Mouse (Mus musculus) T-helper 2 cell (primary cell): ENCODE measurements around the gene Cwc22.

Experiments used
- in situ Hi-C: fragments of 300-600 bp; cut with MboI, MseI; formaldehyde crosslinking; loops from one replicate; pipeline ENCODE4 v1.15.1; 2025; ENCODE audit warnings: high pct_unique_total_duplicates

Gene Cwc22

GRCm38 (mm10) chr2:77881301-77882199 is 64.6 kb downstream of the Cwc22 start:
- in situ Hi-C loops: no loop called here

GRCm38 (mm10) chr2:77880351-77880750 is 65.8 kb downstream of the Cwc22 start:
- in situ Hi-C loops: no loop called here

GRCm38 (mm10) chr2:77879736-77880135 is 66.4 kb downstream of the Cwc22 start:
- in situ Hi-C loops: no loop called here

- in situ Hi-C loops: no loop called here
Measured at GRCm38 (mm10) chr2:77877156-77877855, 68.9 kb downstream of the Cwc22 start.

- in situ Hi-C loops: no loop called here
Measured at GRCm38 (mm10) chr2:77876331-77876730, 69.8 kb downstream of the Cwc22 start.

GRCm38 (mm10) chr2:77875516-77875915 is 70.7 kb downstream of the Cwc22 start:
- in situ Hi-C loops: no loop called here

GRCm38 (mm10) chr2:77874678-77875077 is 71.5 kb downstream of the Cwc22 start:
- in situ Hi-C loops: loop anchor here (25.0 kb wide), 1 partner anchor 1137 kb away; no protein-coding TSS in a partner anchor

GRCm38 (mm10) chr2:77873806-77874205 is 72.4 kb downstream of the Cwc22 start:
- in situ Hi-C loops: loop anchor here (25.0 kb wide), 1 partner anchor 1137 kb away; no protein-coding TSS in a partner anchor

GRCm38 (mm10) chr2:77872676-77873075 is 73.5 kb downstream of the Cwc22 start:
- in situ Hi-C loops: loop anchor here (25.0 kb wide), 1 partner anchor 1135 kb away; no protein-coding TSS in a partner anchor

- in situ Hi-C loops: loop anchor here (25.0 kb wide), 1 partner anchor 1134 kb away; no protein-coding TSS in a partner anchor
Measured at GRCm38 (mm10) chr2:77871146-77871545, 75.0 kb downstream of the Cwc22 start.

GRCm38 (mm10) chr2:77869729-77870280 is 76.4 kb downstream of the Cwc22 start:
- in situ Hi-C loops: loop anchor here (25.0 kb wide), 1 partner anchor 1133 kb away; no protein-coding TSS in a partner anchor

- in situ Hi-C loops: loop anchor here (25.0 kb wide), 1 partner anchor 1127 kb away; no protein-coding TSS in a partner anchor
Measured at GRCm38 (mm10) chr2:77863934-77864333, 82.2 kb downstream of the Cwc22 start.

GRCm38 (mm10) chr2:77863522-77863921 is 82.7 kb downstream of the Cwc22 start:
- in situ Hi-C loops: loop anchor here (25.0 kb wide), 1 partner anchor 1126 kb away; no protein-coding TSS in a partner anchor

GRCm38 (mm10) chr2:77841464-77841863 is 104.7 kb downstream of the Cwc22 start:
- in situ Hi-C loops: no loop called here

- in situ Hi-C loops: no loop called here
Measured at GRCm38 (mm10) chr2:77839587-77839986, 106.6 kb downstream of the Cwc22 start.

GRCm38 (mm10) chr2:77838688-77839087 is 107.5 kb downstream of the Cwc22 start:
- in situ Hi-C loops: no loop called here

- in situ Hi-C loops: no loop called here
Measured at GRCm38 (mm10) chr2:77835781-77836180, 110.4 kb downstream of the Cwc22 start.
